Mouse (Mus musculus) frontal cortex, adult (tissue): ENCODE results near the gene Olfr1023.

ENCODE experiments used
- ATAC-seq: cut with Nextera tagmentation; 2 replicates; pipeline ENCODE4 v1.9.2; 2017; ENCODE audit warnings: mild to moderate bottlenecking, moderate library complexity, mixed read lengths; ENCODE audit not compliant: low TSS enrichment

The Olfr1023 gene

GRCm38 (mm10) chr2:85885340-85885739, at the start of gene Olfr1023:
Gene Olfr1023 (plus strand): TSS chr2:85885640.
- ATAC-seq: no peak

DNA sequence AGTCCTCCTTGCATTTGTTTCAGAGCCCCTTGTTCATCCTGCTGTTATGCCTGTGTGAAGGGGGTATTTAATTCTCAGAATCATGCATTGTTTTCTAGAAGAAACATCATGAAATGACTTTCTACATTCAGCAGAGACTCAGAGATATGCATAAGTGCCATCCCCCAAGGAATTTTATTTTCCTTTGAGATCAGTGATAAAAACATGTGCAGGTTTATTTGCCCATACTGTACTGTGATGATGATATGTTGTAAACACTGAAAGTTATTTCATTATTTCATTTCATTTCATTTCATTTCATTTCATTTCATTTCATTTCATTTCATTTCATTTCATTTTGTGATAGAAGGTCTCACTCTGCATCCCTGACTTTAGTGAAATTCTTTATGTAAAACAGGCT, 40.1 kb upstream of the Olfr1023 start, which contains the start of gene Olfr1019:
Gene Olfr1019, minus strand, starts transcription at position 101 of the 400 bp plus-strand sequence.
- no peak for ATAC-seq

GRCm38 (mm10) chr2:85846730-85847129, 38.7 kb upstream of the Olfr1023 start, which contains the start of gene Olfr1020:
Gene Olfr1020 (plus strand): TSS chr2:85847030.
- ATAC-seq: no peak

DNA sequence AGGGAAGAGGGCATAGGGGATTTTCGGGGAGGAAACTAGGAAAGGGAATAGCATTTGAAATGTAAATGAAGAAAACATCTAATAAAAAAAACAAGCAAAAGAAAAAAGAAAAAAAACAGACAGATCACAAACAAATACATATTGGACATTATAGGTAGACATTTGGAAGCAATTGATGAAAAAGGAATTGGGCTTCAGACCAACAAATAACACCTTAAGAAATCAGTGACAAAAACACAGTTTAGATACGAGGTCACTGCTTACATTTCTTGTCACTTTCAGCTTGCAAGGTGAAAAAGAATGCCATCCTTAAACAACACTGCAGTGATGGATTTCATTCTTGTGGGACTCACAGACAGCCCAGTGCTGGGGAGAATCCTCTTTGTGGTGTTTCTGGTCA, 17.1 kb upstream of the Olfr1023 start, which contains the start of gene Olfr1022:
Gene Olfr1022, plus strand, starts transcription at position 301 of the 400 bp plus-strand sequence.
- no peak for ATAC-seq

- ATAC-seq: no peak
These were observed 19.5 kb downstream of the Olfr1023 start, which contains the start of gene Olfr1024 for GRCm38 (mm10) chr2:85904952-85905351. Gene Olfr1024 (minus strand): TSS chr2:85905052.

GRCm38 (mm10) chr2:85913197-85913596, 27.8 kb downstream of the Olfr1023 start:
- ATAC-seq: no peak

- no peak for ATAC-seq
These were observed 29.5 kb downstream of the Olfr1023 start, which contains the start of gene Olfr1025-ps1 for GRCm38 (mm10) chr2:85914893-85915292. Gene Olfr1025-ps1 (plus strand): TSS chr2:85915193.

DNA sequence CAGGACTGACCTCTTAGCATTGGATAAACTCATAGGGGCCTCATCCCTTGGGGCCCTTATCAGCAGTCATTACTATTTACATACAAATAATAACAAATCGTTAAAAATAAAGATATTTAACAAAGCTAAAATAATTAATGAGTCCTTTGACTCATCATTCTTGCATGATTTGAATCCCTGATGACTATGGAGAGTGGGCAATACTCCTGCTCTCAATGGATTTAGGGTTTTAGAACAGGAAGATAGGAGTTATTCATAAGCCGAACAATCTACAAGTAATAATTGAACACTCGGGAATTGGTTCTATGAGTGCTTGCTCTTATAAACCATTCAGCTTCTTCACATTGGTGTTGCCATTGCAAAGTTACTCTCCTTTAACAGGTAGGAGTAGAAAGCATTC, 35.8 kb downstream of the Olfr1023 start, which contains the start of gene Olfr1026:
Gene Olfr1026, plus strand, starts transcription at position 301 of the 400 bp plus-strand sequence.
- ATAC-seq: no peak
